Mouse (Mus musculus) neural tube, embryonic 11.5 days (tissue): Measurements from ENCODE around the gene Slfn9. TPM values are rescaled to one million over a fixed set of nuclear protein-coding genes. Genes with fewer than 3 reads are reported as not detected.
"Not testable (repeated sequence)": the region's sequence is repeated elsewhere in the genome, so short reads cannot be mapped to it uniquely, and the experiment has no call there.

Experiments
- ATAC-seq: fragments of 200-750 bp; cut with Nextera tagmentation; 2 replicates; pipeline ENCODE4 v1.8.0; 2017; ENCODE audit warnings: moderate number of reproducible peaks, mild to moderate bottlenecking, moderate TSS enrichment, moderate library complexity; ENCODE audit not compliant: insufficient read depth, low FRiP score, low TSS enrichment
- DNase-seq: peaks from one replicate; pipeline ENCODE4 v3.0.0-alpha.2; 2015; ENCODE audit warnings: low spot score
- H3K27ac ChIP-seq: fragments of 300-500 bp; sonication (generic); 2 replicates; pipeline ENCODE4 v1.5.1; 2014; ENCODE audit warnings: low read depth, mild to moderate bottlenecking, low read length
- H3K27me3 ChIP-seq: fragments of 300-500 bp; sonication (generic); 2 replicates; pipeline ENCODE4 v1.6.1; 2014; ENCODE audit warnings: mild to moderate bottlenecking, low read length, mixed read lengths; ENCODE audit not compliant: control insufficient read depth, insufficient read depth
- H3K36me3 ChIP-seq: fragments of 300-500 bp; sonication (generic); 2 replicates; pipeline ENCODE4 v1.6.1; 2014; ENCODE audit warnings: mild to moderate bottlenecking, low read length, moderate library complexity, mixed read lengths; ENCODE audit not compliant: control insufficient read depth, insufficient read depth
- H3K4me1 ChIP-seq: fragments of 300-500 bp; sonication (generic); 2 replicates; pipeline ENCODE4 v1.6.1; 2014; ENCODE audit warnings: low read length, mixed read lengths; ENCODE audit not compliant: control insufficient read depth, insufficient read depth
- H3K4me2 ChIP-seq: fragments of 300-500 bp; sonication (generic); 2 replicates; pipeline ENCODE4 v1.6.1; 2014; ENCODE audit warnings: low read depth, mild to moderate bottlenecking, moderate library complexity
- H3K4me3 ChIP-seq: fragments of 300-500 bp; sonication (generic); 2 replicates; pipeline ENCODE4 v1.5.1; 2014; ENCODE audit warnings: low read depth, low read length
- H3K9ac ChIP-seq: fragments of 300-500 bp; sonication (generic); 2 replicates; pipeline ENCODE4 v1.6.1; 2014; ENCODE audit warnings: mild to moderate bottlenecking, low read length
- H3K9me3 ChIP-seq: fragments of 300-500 bp; sonication (generic); 2 replicates; pipeline ENCODE4 v1.6.1; 2016; ENCODE audit warnings: low read length; ENCODE audit not compliant: control insufficient read depth
- WGBS: fragments of 180-500 bp; shearing (Covaris S2); extraction: QIAGEN DNeasy Blood & Tissue Kit; methylation state at CpG from one replicate; pipeline ENCODE4 v1.1.7; 2014; 5-methylcytosine and 5-hydroxymethylcytosine counted together
- polyA plus RNA-seq: library from polyadenylated mRNA; unstranded; fragments of >200 nt; fragmentation: Nextera tagmentation; extraction: Ambion mirVana; gene quantifications from 2 replicates; pipeline ENCODE4 v1.2.1, GENCODE M21; 2014

Gene Slfn9
- polyA plus RNA-seq, result 7.2 and 9.8 TPM in 2 replicates

GRCm38 (mm10) chr11:82991469-82992166 is at the start of gene Slfn9:
Gene Slfn9, minus strand, starts transcription at chr11:82991830.
- ATAC-seq, result no peak
- DNase-seq, result peak; percentile 32
- H3K27me3 ChIP-seq, result no peaks in the 10 kb centered on the region
- peaks cover 6% of the 10 kb centered on the region; the same call in 1 of the 2 replicates for H3K4me1 ChIP-seq
- WGBS, result 8% methylated on average over 14 of the region's 14 CpGs
- no peaks in the 10 kb centered on the region for H3K36me3 ChIP-seq
- H3K9ac ChIP-seq, result peak within 1 kb of the TSS; percentile 36; the same call in 1 of the 2 replicates
- no peaks in the 10 kb centered on the region for H3K9me3 ChIP-seq
- H3K4me2 ChIP-seq, result peak within 1 kb of the TSS; percentile 50
- no peak within 1 kb of the TSS for H3K27ac ChIP-seq
- peak within 1 kb of the TSS; percentile 19 for H3K4me3 ChIP-seq

DNA sequence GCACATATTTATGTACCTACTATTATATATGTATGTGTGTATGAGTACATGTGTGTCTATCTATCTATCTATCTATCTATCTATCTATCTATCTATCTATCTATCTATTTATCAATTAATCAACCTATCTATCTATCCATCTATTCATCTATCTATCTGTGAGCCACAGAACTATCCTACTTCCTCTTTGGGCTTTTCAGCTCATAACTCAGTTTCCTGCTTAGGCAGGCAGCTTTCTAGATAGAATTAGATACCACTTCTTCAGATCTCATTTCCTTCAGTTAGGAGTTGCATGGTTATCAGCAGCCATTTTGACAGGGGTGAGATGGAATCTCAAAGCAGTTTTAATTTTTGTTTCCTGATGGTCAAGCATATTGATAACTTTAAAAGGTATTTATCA is 49.4 kb upstream of the Slfn9 start:
- no peak for DNase-seq
- no peak overlapping the region for H3K4me3 ChIP-seq
- ATAC-seq, result no peak
- H3K4me2 ChIP-seq, result no peak overlapping the region
- no peaks in the 10 kb centered on the region for H3K36me3 ChIP-seq
- no peak overlapping the region for H3K9ac ChIP-seq
- H3K9me3 ChIP-seq, result no peaks in the 10 kb centered on the region
- 0 out of 2 replicates have a peak, but pooled peaks cover 3% of the 10 kb centered on the region for H3K27me3 ChIP-seq
- H3K27ac ChIP-seq, result no peak overlapping the region
- no peaks in the 10 kb centered on the region for H3K4me1 ChIP-seq

DNA sequence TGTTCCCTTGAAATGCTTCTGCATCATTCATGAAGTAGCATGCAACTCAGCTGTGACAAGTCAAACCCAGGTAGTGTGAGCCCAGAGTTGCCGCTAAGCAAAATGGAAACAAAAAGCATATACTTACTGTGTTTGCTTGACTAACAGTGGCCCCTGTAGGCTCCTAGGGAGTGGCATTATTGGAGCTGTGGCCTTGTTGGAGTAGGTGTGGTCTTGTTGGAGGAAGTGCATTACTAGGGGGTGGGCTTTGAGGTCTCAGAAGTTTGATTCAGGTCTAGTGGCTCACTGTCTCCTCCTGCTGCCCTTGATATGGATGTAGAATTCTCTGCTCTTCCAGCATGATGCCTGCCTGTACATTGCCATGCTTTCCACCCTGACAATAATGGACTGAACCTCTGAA is 48.7 kb upstream of the Slfn9 start:
- 26% methylated on average over 1 of the region's 1 CpGs for WGBS
- Histone ChIP-seq H3K9me3 (no peaks in the 10 kb centered on the region), H3K4me3 (no peak overlapping the region), H3K4me2 (no peak overlapping the region), H3K36me3 (no peaks in the 10 kb centered on the region), H3K27me3 (0 out of 2 replicates have a peak, but pooled peaks cover 3% of the 10 kb centered on the region), H3K4me1 (no peaks in the 10 kb centered on the region), H3K27ac (no peak overlapping the region), H3K9ac (no peak overlapping the region)
- no peak for DNase-seq
- ATAC-seq, result no peak

DNA sequence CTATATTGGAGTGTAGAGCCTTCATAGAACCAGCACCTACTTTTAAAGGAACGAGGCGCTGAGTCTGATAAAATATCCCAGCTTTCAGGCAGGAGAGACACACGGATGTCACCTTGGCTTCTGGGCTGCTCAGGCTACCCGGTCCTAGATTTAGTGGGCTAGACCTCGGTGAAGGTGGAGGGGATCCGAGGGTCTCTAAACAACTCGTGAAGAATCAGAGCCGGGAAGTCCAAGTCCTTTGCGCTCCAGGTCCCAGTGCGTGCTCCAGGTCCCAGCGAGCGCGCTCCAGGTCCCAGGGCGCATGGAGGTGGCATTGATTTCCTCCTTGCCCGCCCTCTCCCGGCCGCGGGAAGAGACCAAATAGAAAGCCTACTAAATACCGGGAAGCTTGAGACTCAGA is 48.2 kb upstream of the Slfn9 start:
- no peak overlapping the region for H3K27ac ChIP-seq
- ATAC-seq, result no peak
- H3K9me3 ChIP-seq, result no peaks in the 10 kb centered on the region
- H3K27me3 ChIP-seq, result 0 out of 2 replicates have a peak, but pooled peaks cover 3% of the 10 kb centered on the region
- H3K9ac ChIP-seq, result no peak overlapping the region
- H3K4me1 ChIP-seq, result no peaks in the 10 kb centered on the region
- no peak for DNase-seq
- no peak overlapping the region for H3K4me3 ChIP-seq
- H3K36me3 ChIP-seq, result no peaks in the 10 kb centered on the region
- no peak overlapping the region for H3K4me2 ChIP-seq
- WGBS, result 11% methylated on average over 19 of the region's 19 CpGs

DNA sequence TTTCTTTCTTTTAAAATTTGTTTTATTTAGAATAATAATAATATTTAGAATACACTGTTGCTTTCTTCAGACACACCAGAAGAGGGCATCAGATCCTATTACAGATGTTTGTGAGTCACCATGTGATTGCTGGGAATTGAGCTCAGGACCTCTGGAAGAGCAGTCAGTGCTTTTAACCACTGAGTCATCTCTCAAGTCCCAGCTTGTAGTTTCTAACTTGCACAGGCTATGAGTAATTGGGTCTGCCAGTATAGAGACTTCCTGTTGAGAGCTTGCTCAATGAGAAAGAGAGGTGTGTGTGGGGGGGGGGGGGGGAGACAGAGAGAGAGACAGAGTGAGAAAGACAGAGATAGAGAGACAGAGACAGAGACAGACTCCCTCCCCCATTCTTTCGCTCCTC is 47.5 kb upstream of the Slfn9 start:
- DNase-seq, result no peak
- no peak for ATAC-seq
- WGBS, result 71% methylated on average over 1 of the region's 1 CpGs
- Histone ChIP-seq H3K27me3 (0 out of 2 replicates have a peak, but pooled peaks cover 3% of the 10 kb centered on the region), H3K27ac (no peak overlapping the region), H3K36me3 (no peaks in the 10 kb centered on the region), H3K4me2 (no peak overlapping the region), H3K9ac (no peak overlapping the region), H3K9me3 (no peaks in the 10 kb centered on the region), H3K4me1 (no peaks in the 10 kb centered on the region), H3K4me3 (no peak overlapping the region)

GRCm38 (mm10) chr11:83038686-83039085 is 47.1 kb upstream of the Slfn9 start:
- 88% methylated on average over 3 of the region's 3 CpGs for WGBS
- H3K4me2 ChIP-seq, ATAC-seq: not testable (repeated sequence)

GRCm38 (mm10) chr11:83020621-83021020 is 29.0 kb upstream of the Slfn9 start, which contains the start of gene Slfn8:
Gene Slfn8, minus strand, starts transcription at chr11:83020810.
- ATAC-seq (no peak), DNase-seq (no peak)
- 81% methylated on average over 5 of the region's 5 CpGs for WGBS
- Histone ChIP-seq H3K36me3 (no peaks in the 10 kb centered on the region), H3K9ac (no peak within 1 kb of the TSS), H3K27ac (no peak within 1 kb of the TSS), H3K4me3 (no peak within 1 kb of the TSS), H3K4me1 (no peaks in the 10 kb centered on the region), H3K4me2 (no peak within 1 kb of the TSS), H3K9me3 (no peaks in the 10 kb centered on the region), H3K27me3 (no peaks in the 10 kb centered on the region)

More at GRCm38 (mm10) chr11:83038686-83039085, 47.1 kb upstream of the Slfn9 start:
- not testable (repeated sequence) for H3K27ac ChIP-seq, H3K4me1 ChIP-seq, H3K36me3 ChIP-seq, H3K4me3 ChIP-seq, DNase-seq, H3K9ac ChIP-seq, H3K9me3 ChIP-seq, H3K27me3 ChIP-seq

- not testable (repeated sequence) for H3K4me2 ChIP-seq, DNase-seq, H3K4me1 ChIP-seq, H3K27me3 ChIP-seq, H3K9me3 ChIP-seq, H3K4me3 ChIP-seq, ATAC-seq, H3K9ac ChIP-seq, H3K27ac ChIP-seq, H3K36me3 ChIP-seq
- WGBS, result 81% methylated on average over 18 of the region's 18 CpGs
These were observed 28.2 kb upstream of the Slfn9 start for GRCm38 (mm10) chr11:83019561-83020519.
